Mouse (Mus musculus) embryo, embryonic 9.5 days (tissue): Measurements from ENCODE around the gene Map4k2.
A peak's percentile ranks its signal among the peaks of the same experiment; 100 is the strongest.

Experiments used
- DNase-seq: peaks from one replicate; pipeline ENCODE4 v3.0.0-alpha.2; 2017; ENCODE audit errors: extremely low spot score

The Map4k2 gene

DNA sequence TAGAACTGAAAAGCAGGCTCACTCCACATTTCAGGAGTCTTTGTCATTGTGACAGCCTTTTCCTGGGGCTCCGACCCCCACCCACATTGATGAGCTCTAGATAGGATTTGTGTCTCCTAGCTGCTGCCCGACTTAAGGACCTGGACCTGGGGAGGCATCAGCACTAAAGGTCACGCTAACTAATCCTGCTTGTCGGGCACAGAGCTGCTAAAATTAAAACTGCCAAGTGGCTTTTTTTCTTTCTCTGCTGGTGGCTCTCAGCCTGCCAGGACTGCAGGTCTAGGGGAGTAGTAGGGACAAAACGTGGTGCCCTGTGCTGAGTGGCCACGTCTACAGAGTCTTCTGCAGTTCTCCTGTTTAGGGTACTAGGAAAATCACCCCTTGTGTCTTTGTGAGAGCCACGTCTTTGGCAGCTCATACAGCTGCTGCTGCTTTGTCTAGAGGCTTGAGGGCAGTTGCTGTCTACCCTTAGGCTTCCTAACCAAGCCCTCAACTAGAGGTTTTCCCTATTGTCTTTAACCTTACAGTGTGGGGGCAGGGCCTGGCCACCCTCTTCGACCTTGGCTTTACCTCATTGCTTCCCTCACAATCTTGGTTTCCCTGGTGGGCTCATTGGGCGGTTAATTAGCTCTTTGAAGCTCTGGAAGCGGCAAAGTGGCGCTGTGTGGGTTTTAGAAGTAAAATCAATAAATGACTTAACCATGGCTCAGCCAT, 36.5 kb downstream of the Map4k2 start:
- DNase-seq: peak; percentile 33

GRCm38 (mm10) chr19:6380411-6381166, 39.7 kb downstream of the Map4k2 start:
- DNase-seq: no peak

DNA sequence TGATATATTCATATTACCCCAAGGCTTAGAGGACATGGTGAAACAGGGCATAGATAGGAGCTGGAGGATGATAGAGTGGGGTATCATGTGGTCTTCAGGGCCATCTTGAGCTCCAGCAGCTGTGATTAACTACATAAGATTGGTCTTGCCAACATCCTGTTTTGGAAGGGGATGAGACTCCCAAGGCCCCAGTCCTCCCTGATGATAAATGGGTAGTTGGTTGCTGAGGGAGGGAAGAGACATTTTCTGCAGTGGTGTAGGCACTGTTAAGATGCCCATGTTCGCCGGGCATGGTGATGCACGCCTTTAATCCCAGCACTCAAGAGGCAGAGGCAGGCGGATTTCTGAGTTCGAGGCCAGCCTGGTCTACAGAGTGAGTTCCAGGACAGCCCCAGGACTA, 40.3 kb downstream of the Map4k2 start:
- DNase-seq: no peak

DNA sequence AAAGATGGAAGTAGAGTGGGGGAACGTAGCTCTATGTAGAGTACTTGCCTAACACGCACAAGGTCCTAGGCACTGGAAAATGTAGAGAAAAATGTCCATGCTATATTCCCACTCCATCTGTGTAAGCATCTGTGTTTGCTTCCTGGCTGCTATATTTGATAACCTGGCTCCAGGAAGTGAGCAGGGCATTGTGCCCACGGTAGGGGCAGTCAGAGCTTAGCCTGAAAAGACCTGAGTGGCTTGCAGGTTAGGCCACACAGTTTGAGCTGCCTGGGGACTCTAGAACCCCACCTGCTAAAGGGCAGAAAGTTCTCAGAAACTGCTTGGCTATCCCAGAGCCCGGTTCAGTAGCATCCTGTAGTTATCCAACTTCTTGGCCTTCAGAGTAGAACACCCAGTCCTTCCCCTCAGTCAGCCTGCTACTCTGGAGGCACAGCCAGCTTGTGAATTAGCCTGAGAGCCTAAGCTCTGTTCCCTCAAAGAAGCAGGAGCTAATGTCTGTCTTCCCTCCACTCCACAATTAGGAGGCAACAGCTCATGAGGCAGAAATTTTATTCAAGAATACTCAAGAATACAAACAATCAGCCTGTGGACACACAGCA, 41.5 kb downstream of the Map4k2 start:
- DNase-seq: no peak

DNA sequence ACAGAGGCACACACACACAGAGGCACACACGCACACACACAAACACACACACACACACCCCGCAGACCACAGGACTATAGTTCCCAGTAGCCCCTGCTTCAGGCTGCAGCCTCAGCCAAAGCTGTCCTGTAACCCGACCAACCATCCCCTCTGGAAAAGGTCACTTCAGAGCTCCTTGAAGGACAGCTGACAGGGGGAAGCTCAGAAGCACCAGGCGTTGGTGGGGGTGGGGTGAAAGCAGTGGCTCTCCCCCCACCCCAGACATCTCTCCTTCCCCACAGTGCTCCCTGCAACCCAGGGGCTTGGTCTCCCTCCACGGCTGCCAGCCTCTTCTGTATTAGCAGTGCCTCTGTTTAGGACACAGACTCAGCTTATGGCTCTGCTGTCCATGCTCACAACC, 42.5 kb downstream of the Map4k2 start:
- DNase-seq: no peak

- peak; percentile 36 for DNase-seq
Measured at GRCm38 (mm10) chr19:6384128-6384527, 43.2 kb downstream of the Map4k2 start, which contains the start of gene Pygm. TSS of gene Pygm (plus strand) at chr19:6384399.

DNA sequence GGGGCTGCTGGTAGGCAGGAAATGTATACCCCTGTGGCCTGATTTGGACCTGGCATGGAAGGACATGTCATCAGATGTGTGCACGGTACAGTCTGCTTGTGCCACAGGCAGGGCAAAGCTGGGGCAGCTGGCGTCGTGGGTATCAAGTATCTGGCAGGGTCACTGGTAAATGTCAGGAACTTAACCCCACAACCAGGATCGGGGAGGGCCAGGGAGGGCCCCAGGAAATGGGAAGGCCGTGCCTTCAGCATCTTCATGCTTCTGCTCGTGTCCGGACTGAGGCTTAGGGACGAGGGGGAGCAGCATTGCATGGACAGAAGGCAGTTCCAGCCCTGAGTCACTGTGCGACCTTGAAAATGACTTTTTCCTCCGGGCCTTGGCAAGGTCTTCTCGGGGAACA, 44.0 kb downstream of the Map4k2 start:
- no peak for DNase-seq

DNA sequence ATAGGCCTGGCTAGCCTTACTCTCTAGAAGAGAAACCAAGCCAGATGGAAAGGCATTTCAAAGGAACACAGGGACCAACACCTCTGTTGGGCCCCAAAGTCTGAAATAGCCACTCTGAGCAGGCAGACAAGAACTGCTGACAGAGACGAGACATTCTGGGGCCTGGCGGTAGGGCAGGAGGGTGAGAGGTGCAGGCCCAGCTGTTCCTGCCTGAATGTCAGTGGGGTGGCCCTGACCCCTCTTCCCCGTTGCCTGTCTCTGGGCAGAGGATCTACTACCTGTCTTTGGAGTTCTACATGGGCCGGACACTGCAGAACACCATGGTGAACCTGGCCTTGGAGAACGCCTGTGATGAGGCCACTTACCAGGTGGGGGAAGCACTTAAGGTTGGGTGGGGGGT, 44.5 kb downstream of the Map4k2 start:
- no peak for DNase-seq

GRCm38 (mm10) chr19:6385821-6386220, 44.9 kb downstream of the Map4k2 start:
- DNase-seq: no peak

- DNase-seq: no peak
Measured at GRCm38 (mm10) chr19:6386234-6386633, 45.3 kb downstream of the Map4k2 start.

DNA sequence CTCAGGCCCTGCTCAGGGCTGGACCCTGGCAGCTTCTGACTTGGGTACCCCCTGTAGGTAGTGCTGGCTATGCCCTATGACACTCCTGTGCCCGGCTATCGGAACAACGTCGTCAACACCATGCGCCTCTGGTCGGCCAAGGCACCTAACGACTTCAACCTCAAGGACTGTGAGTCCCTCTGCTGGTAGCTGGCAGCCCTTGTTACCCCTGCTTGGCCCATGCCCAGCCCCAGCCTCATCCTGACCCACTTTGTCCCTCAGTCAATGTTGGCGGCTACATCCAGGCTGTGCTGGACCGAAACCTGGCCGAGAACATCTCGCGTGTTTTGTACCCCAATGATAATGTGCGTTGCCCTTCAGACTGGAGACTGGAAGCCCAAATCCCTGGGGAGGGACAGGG, 47.1 kb downstream of the Map4k2 start:
- no peak for DNase-seq

DNA sequence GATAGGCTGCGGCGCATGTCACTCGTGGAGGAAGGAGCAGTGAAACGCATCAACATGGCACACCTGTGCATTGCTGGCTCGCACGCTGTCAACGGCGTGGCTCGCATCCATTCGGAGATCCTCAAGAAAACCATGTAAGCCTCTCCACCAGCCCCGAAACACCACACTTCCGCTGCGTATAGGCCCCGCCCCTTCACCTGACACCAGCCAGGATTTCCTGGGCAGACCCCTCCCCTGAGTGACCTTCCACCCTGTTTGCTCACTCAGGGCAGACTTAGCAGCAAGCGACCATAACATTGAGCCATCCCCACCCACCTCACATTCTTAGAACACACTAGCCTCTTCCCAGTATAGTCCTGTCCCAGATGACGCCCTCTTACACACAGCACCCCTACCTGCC, 48.9 kb downstream of the Map4k2 start:
- peak; percentile 57 for DNase-seq

DNA sequence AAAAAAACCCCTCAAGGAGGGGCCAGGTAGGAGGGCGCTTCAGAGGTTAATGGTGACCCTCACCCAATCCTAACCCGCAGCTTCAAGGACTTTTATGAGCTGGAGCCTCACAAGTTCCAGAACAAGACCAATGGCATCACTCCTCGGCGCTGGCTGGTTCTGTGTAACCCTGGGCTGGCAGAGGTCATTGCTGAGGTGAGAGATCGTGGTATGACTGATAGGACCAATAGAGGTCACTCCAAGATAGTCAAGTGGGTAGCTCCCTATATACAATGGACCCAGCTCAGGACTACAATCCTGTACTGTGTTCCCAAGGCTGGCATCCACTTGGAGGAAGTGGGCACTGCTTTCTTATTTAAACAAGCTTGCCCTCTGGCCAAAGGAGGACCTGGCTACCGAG, 49.3 kb downstream of the Map4k2 start:
- DNase-seq: no peak

- DNase-seq: no peak
Measured at GRCm38 (mm10) chr19:6392743-6393393, 51.9 kb downstream of the Map4k2 start.

DNA sequence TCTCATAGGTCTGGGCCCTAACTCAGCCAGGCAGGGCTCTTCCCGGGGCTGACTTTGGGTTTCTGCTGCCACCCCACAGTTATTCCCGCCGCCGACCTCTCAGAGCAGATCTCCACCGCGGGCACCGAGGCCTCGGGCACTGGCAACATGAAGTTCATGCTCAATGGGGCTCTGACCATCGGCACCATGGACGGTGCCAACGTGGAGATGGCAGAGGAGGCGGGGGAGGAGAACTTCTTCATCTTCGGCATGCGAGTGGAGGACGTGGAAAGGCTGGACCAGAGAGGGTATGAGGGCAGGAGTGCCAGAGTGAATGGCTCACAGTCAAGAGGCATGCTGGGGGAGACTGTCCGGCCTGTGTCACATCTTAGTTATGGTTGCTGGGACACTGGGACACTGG, 52.7 kb downstream of the Map4k2 start:
- DNase-seq: no peak

GRCm38 (mm10) chr19:6396237-6396636, 55.3 kb downstream of the Map4k2 start:
- no peak for DNase-seq

- no peak for DNase-seq
Measured at GRCm38 (mm10) chr19:6397582-6398249, 56.8 kb downstream of the Map4k2 start.

- DNase-seq: peak; percentile 73
Measured at GRCm38 (mm10) chr19:6398447-6399284, 57.7 kb downstream of the Map4k2 start.

GRCm38 (mm10) chr19:6399285-6400095, 58.6 kb downstream of the Map4k2 start, which contains the start of gene Rasgrp2:
TSS of gene Rasgrp2 (plus strand) at chr19:6399340.
- peak; percentile 34 for DNase-seq
